Mouse (Mus musculus): Measurements from ENCODE around the gene Gm26741. TPM values are rescaled to one million over a fixed set of nuclear protein-coding genes. Genes with fewer than 3 reads are reported as not detected.

Gm26741 gene
- polyA plus RNA-seq, 1 experiment, result not detected

DNA sequence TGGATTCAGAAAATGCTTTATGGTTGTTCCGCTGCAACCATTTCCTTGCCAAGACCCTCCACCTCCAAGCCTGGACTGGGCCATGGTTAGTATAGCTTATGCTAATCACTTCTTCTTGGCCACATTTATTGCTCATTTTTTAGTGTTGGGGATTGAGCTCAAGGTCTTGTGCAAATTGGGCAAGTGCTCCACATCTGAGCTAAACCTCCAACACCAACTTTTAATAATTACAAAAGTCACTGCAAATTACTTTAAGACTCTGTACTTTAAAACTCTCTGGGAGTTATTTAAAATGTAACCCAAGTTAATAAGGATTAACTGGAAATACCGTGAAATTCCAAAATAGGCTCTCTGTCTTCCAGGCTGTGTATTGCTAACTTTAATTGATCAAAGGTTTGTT is 49.0 kb downstream of the Gm26741 start:
- no peak overlapping the region for H3K4me2 ChIP-seq (ENCODE audit: low read depth)
- no peak overlapping the region for H3K4me3 ChIP-seq
- no peak overlapping the region for H3ac ChIP-seq (ENCODE audit: control insufficient read depth, insufficient read length)
- TF ChIP-seq SRF (IDR thresholded peaks at IDR 0.05; ENCODE audit: control insufficient read depth, insufficient read length, low read depth), result no peak
- no peak for TF ChIP-seq MAX (IDR thresholded peaks at IDR 0.05; ENCODE audit: low read depth)
- TF ChIP-seq POLR2AphosphoS2 (IDR thresholded peaks at IDR 0.05; ENCODE audit: insufficient read length, low read depth), result no peak
- TF ChIP-seq E2F4 (IDR thresholded peaks at IDR 0.05; ENCODE audit: insufficient read depth), result no peak
- H3K36me3 ChIP-seq (ENCODE audit: control insufficient read depth, insufficient read depth), result no peaks in the 10 kb centered on the region
- H3K79me2 ChIP-seq (ENCODE audit: control insufficient read depth, insufficient read depth), result no peaks in the 10 kb centered on the region
- peaks cover 4% of the 10 kb centered on the region for H3K27me3 ChIP-seq (ENCODE audit: control insufficient read depth, insufficient read depth, insufficient read length)

Other genes with a start within 250 kb of the Gm26741 start
- gene Ros1, start 163.5 kb upstream of the Gm26741 start, polyA plus RNA-seq (2012; fragmentation: generic; extraction: Trizol), result 0.01 TPM
- gene Dcbld1, start 125.1 kb upstream of the Gm26741 start, polyA plus RNA-seq (2012; fragmentation: generic; extraction: Trizol), result 4.2 TPM
- gene Gopc, start 23.4 kb downstream of the Gm26741 start, polyA plus RNA-seq (2012; fragmentation: generic; extraction: Trizol), result 7.9 TPM
- 0.02 TPM for gene Nepn, start 30.2 kb downstream of the Gm26741 start, polyA plus RNA-seq (2012; fragmentation: generic; extraction: Trizol)
- gene Nus1, start 58.8 kb downstream of the Gm26741 start, polyA plus RNA-seq (2012; fragmentation: generic; extraction: Trizol), result 10.9 TPM